In the genomic region with DNA sequence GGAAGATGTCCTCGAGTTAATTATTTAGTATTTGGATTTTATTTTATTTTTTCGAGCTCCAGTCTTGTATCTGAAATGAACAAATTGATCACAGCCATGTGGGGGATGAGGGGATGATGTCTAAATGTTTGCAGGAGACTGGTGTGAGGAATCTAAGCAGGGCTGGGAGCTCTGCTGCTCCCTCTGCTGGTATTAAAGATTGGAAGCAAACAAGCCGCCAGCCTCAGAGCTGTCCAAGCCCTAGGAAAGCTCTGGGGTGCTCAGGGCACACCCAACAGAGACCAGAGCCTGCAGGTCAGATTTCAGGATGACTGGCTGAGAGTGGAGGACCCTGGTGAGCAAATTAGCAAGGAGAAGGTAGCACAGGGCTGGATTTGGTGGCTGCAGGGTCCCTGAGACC, we compare ENCODE assay signal across 8 mouse cellular contexts.
DNase-seq lines count a peak whose midpoint lies in the region; ATAC-seq and TF ChIP-seq lines count a peak whose summit lies in the region.

No protein-coding gene starts in this region.

- no peaks in the 10 kb centered on the region for H3K9me3 ChIP-seq in embryonic facial prominence, embryonic 14.5 days (ENCODE audit: control insufficient read depth, low read length)
- H3K9me3 ChIP-seq in hindbrain, embryonic 11.5 days (ENCODE audit: control insufficient read depth, low read length): no peaks in the 10 kb centered on the region
- H3K9me3 ChIP-seq in midbrain, embryonic 15.5 days: no peaks in the 10 kb centered on the region

- WGBS in embryonic facial prominence, embryonic 14.5 days: 4% methylated on average over 3 of the region's 3 CpGs
- 11% methylated on average over 3 of the region's 3 CpGs for whole genome bisulfite sequencing in hindbrain, embryonic 11.5 days
- WGBS in midbrain, embryonic 15.5 days: 9% methylated on average over 3 of the region's 3 CpGs

- no peaks in the 10 kb centered on the region for H3K36me3 ChIP-seq in embryonic facial prominence, embryonic 14.5 days (ENCODE audit: control insufficient read depth, insufficient read depth, low read length)
- H3K36me3 ChIP-seq in hindbrain, embryonic 11.5 days (ENCODE audit: control insufficient read depth, insufficient read depth, low read length): no peaks in the 10 kb centered on the region
- no peaks in the 10 kb centered on the region for H3K36me3 ChIP-seq in midbrain, embryonic 15.5 days (replicated peaks)

- no peak for TF ChIP-seq POLR2A in bone marrow macrophage, adult 2 months (IDR thresholded peaks at IDR 0.05; ENCODE audit: borderline replicate concordance, low read depth, low read length)

- ATAC-seq in embryonic facial prominence, embryonic 14.5 days (ENCODE audit: low read depth): peak; percentile 65; the same call in 1 of the 2 replicates
- ATAC-seq in hindbrain, embryonic 11.5 days (ENCODE audit: low FRiP score): peak; percentile 54; the same call in 1 of the 2 replicates
- ATAC-seq in midbrain, embryonic 15.5 days (replicated peaks): peak; percentile 75

- no peak overlapping the region for H3K27ac ChIP-seq in bone marrow macrophage, adult 2 months (ENCODE audit: insufficient read depth, low read depth, low read length)
- H3K27ac ChIP-seq in embryonic facial prominence, embryonic 14.5 days (replicated peaks; ENCODE audit: low read depth, low read length): no peak overlapping the region
- no peak overlapping the region for H3K27ac ChIP-seq in hindbrain, embryonic 11.5 days (ENCODE audit: low read depth, low read length)
- H3K27ac ChIP-seq in left cerebral cortex, adult 2 months: no peak overlapping the region
- no peak overlapping the region for H3K27ac ChIP-seq in midbrain, embryonic 15.5 days

- no peaks in the 10 kb centered on the region for H3K4me1 ChIP-seq in bone marrow macrophage, adult 2 months (ENCODE audit: control insufficient read depth, insufficient read depth, low read length)
- no peaks in the 10 kb centered on the region for H3K4me1 ChIP-seq in embryonic facial prominence, embryonic 14.5 days (ENCODE audit: control insufficient read depth, insufficient read depth, low read length)
- H3K4me1 ChIP-seq in hindbrain, embryonic 11.5 days (replicated peaks; ENCODE audit: control insufficient read depth, insufficient read depth, low read length): no peaks in the 10 kb centered on the region
- no peaks in the 10 kb centered on the region for H3K4me1 ChIP-seq in midbrain, embryonic 15.5 days

- no peak overlapping the region for H3K4me2 ChIP-seq in embryonic facial prominence, embryonic 14.5 days (ENCODE audit: low read depth, low read length)
- no peak overlapping the region for H3K4me2 ChIP-seq in hindbrain, embryonic 11.5 days (replicated peaks; ENCODE audit: low read depth, low read length)
- H3K4me2 ChIP-seq in midbrain, embryonic 15.5 days: no peak overlapping the region

- peak; percentile 18 for DNase-seq in urinary bladder, postnatal 14 days (ENCODE audit: low spot score)
- no peak for DNase-seq in urinary bladder, adult 2 months (ENCODE audit: low spot score)
- peak; percentile 63 for DNase-seq in embryonic facial prominence, embryonic 14.5 days (ENCODE audit: low spot score)
- peak; percentile 67 for DNase-seq in hindbrain, embryonic 11.5 days (ENCODE audit: low spot score)
- DNase-seq in left cerebral cortex, adult 2 months (ENCODE audit: extremely low spot score in 1 of 2, low spot score in 2 of 2): peak; percentile 42 to 43
- DNase-seq in thymus, postnatal 36 days: peak; percentile 18 to 31

- H3K4me3 ChIP-seq in bone marrow macrophage, adult 2 months (ENCODE audit: insufficient read depth, low read length): no peak overlapping the region
- no peak overlapping the region for H3K4me3 ChIP-seq in embryonic facial prominence, embryonic 14.5 days (ENCODE audit: low read depth, low read length)
- no peak overlapping the region for H3K4me3 ChIP-seq in hindbrain, embryonic 11.5 days (ENCODE audit: low read depth, low read length)
- no peak overlapping the region for H3K4me3 ChIP-seq in left cerebral cortex, adult 2 months
- no peak overlapping the region for H3K4me3 ChIP-seq in midbrain, embryonic 15.5 days

- no peaks in the 10 kb centered on the region for H3K27me3 ChIP-seq in embryonic facial prominence, embryonic 14.5 days (replicated peaks; ENCODE audit: control insufficient read depth, insufficient read depth, low read length)
- H3K27me3 ChIP-seq in hindbrain, embryonic 11.5 days (ENCODE audit: control insufficient read depth, insufficient read depth, low read length): no peaks in the 10 kb centered on the region
- no peaks in the 10 kb centered on the region for H3K27me3 ChIP-seq in midbrain, embryonic 15.5 days (replicated peaks)

- 0 out of 2 replicates have a peak, but pooled peaks have one; percentile 20 for TF ChIP-seq CTCF in bone marrow macrophage, adult 2 months (IDR thresholded peaks at IDR 0.05; ENCODE audit: low read depth, low read length)
- peak; percentile 77 for TF ChIP-seq CTCF in left cerebral cortex, adult 2 months (IDR thresholded peaks at IDR 0.05)

- intact Hi-C loops in left cerebral cortex, adult 2 months (cut with DNase I): loop anchor here (1.0 to 10.0 kb wide), 3 partner anchors 203 to 568 kb away; no protein-coding TSS in a partner anchor

- no peak overlapping the region for H3K9ac ChIP-seq in embryonic facial prominence, embryonic 14.5 days (ENCODE audit: low read depth, low read length)
- no peak overlapping the region for H3K9ac ChIP-seq in hindbrain, embryonic 11.5 days (ENCODE audit: low read depth, low read length)
- H3K9ac ChIP-seq in midbrain, embryonic 15.5 days: no peak overlapping the region
